Mouse (Mus musculus) erythroblast, embryonic 14.5 days (primary cell): ENCODE data around the gene Srsf3. TPM values are rescaled to one million over a fixed set of nuclear protein-coding genes. Genes with fewer than 3 reads are reported as not detected.

Experiments
- H3K27me3 ChIP-seq: 2 replicates; pipeline ENCODE4 v1.6.1; 2012; ENCODE audit warnings: inconsistent platforms; ENCODE audit not compliant: control insufficient read depth
- H3K36me3 ChIP-seq: 2 replicates; pipeline ENCODE4 v1.6.1; 2012; ENCODE audit warnings: mild to moderate bottlenecking, inconsistent platforms; ENCODE audit not compliant: control insufficient read depth
- H3K4me1 ChIP-seq: 2 replicates; pipeline ENCODE4 v1.6.1; 2012; ENCODE audit warnings: inconsistent platforms; ENCODE audit not compliant: control insufficient read depth
- H3K4me3 ChIP-seq: replicated peaks from 2 replicates; pipeline ENCODE3; 2012; ENCODE audit warnings: moderate library complexity, mild to moderate bottlenecking, inconsistent platforms
- H3K9me3 ChIP-seq: 2 replicates; pipeline ENCODE4 v1.6.1; 2012; ENCODE audit warnings: low read length, inconsistent platforms, mixed read lengths; ENCODE audit not compliant: control insufficient read depth
- GATA1 ChIP-seq: IDR thresholded peaks from 2 replicates; pipeline ENCODE4 v1.6.1; 2012; ENCODE audit warnings: low read length, inconsistent platforms, mixed read lengths
- TAL1 ChIP-seq: IDR thresholded peaks from 3 replicates; pipeline ENCODE4 v1.6.1; 2012; ENCODE audit warnings: low read length, inconsistent platforms, mixed read lengths
- polyA plus RNA-seq: library from polyadenylated mRNA; stranded (reverse); fragments of >175 nt; gene quantifications from 2 replicates; pipeline ENCODE4 v1.2.3, GENCODE M21; 2012

The Srsf3 gene
- polyA plus RNA-seq, 1 experiment: 3.2 TPM

DNA sequence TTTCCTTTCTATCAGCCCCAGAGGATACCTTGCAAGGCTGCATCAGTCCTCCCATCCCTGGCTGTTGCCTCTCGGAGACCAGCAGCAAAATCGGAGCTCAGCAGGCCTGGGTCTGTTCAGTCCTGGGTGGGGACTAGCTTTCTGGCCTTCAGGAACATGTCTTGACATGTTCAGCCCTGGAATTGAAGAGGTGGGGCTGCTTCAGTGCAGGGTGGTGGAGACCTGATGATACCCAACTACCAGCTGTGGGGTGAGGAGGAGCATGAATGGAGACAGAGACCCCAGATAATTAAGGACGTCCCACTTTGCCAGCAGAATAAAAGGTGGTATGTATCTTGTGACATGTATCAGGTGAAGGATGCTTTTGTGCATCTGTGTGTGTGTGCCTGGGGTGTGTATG is 58.3 kb downstream of the Srsf3 start, which contains the start of gene Cdkn1a:
Cdkn1a (plus strand) TSS at position 201 of the 400 bp plus-strand sequence.
- H3K9me3 ChIP-seq: no peaks in the 10 kb centered on the region; the same call in 1 of the 2 replicates
- no peak within 1 kb of the TSS for H3K4me3 ChIP-seq
- TF ChIP-seq GATA1: no peak
- TF ChIP-seq TAL1: no peak
- H3K36me3 ChIP-seq: no peaks in the 10 kb centered on the region
- peaks cover 29% of the 10 kb centered on the region for H3K4me1 ChIP-seq
- peaks cover 41% of the 10 kb centered on the region for H3K27me3 ChIP-seq

DNA sequence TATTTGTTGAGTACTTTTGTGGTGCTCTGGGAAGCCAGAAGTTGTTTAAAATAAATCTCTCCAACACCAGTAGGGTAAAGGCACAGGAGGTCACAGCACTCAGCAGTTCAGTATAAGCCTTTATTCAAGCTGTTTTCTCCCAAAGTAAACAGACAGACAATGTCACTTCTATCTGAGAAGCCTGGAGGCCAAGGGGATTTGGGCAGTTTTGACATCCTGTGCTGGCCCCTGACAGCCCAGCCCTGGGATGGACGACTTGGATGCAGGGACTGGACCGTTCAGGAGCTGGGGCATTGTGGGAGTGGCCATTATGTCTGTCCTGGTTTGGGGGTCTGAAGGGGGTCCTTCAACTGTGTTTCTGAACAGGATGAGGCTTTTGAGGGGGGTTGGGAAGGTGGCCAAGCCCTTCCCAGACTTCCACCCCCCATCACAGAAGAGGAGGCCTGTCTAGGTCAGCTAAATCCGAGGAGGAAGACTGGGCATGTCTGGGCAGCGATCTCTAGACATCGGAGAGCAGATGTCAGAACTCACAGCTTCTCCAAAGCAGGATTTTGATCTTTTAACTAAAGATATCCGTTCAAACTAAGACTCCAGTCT is 59.0 kb downstream of the Srsf3 start:
- TF ChIP-seq TAL1 (no peak), GATA1 (no peak)
- Histone ChIP-seq H3K4me3 (no peak overlapping the region), H3K9me3 (no peaks in the 10 kb centered on the region; the same call in 1 of the 2 replicates), H3K4me1 (peaks cover 35% of the 10 kb centered on the region), H3K27me3 (peaks cover 41% of the 10 kb centered on the region), H3K36me3 (peaks cover 3% of the 10 kb centered on the region)

DNA sequence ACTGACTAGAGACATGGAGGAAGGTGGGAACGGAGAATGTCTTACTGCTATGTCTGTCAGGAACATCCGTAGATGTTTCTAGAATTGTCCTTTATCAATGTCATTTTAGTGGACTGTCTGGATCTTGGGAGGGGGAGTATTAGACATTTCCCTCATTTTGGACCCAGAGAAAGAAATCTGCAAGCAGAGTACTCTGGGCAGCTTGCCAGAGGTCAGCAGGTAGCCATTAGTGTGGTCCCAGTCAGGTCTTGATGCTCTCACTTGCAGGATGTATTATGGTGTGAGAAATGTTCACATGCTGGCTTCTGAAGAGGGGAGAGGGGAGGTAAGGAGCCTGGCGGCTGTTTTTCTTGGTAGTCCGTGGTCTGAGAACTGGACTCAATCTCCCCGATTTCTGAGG is 60.1 kb downstream of the Srsf3 start:
- Histone ChIP-seq H3K4me3 (no peak overlapping the region), H3K36me3 (peaks cover 13% of the 10 kb centered on the region), H3K9me3 (no peaks in the 10 kb centered on the region; the same call in 1 of the 2 replicates), H3K27me3 (peaks cover 41% of the 10 kb centered on the region), H3K4me1 (peaks cover 42% of the 10 kb centered on the region)
- no peak for TF ChIP-seq GATA1
- TF ChIP-seq TAL1: no peak

Other genes starting within 250 kb of the Srsf3 start
- gene Brpf3, start 231.5 kb upstream of the Srsf3 start, polyA plus RNA-seq: 88.3 and 88.4 TPM in 2 replicates
- gene Pnpla1, start 174.2 kb upstream of the Srsf3 start, polyA plus RNA-seq: not detected in 2 replicates
- gene 4930539E08Rik, start 117.3 kb upstream of the Srsf3 start, polyA plus RNA-seq: not detected in 2 replicates
- 0.09 and 0.37 TPM in 2 replicates for gene Pxt1, start 88.8 kb upstream of the Srsf3 start, polyA plus RNA-seq
- gene Kctd20, start 80.7 kb upstream of the Srsf3 start, polyA plus RNA-seq: 11.3 and 19.7 TPM in 2 replicates
- 4.2 and 4.4 TPM in 2 replicates for gene Stk38, start 24.6 kb upstream of the Srsf3 start, polyA plus RNA-seq
- 5.0 and 6.4 TPM in 2 replicates for gene Cdkn1a, start 58.3 kb downstream of the Srsf3 start, polyA plus RNA-seq
- 0.16 and 0.38 TPM in 2 replicates for gene Rab44, start 81.5 kb downstream of the Srsf3 start, polyA plus RNA-seq
- 0.03 and 0.30 TPM in 2 replicates for gene Cpne5, start 205.5 kb downstream of the Srsf3 start, polyA plus RNA-seq
- gene Ppil1, start 231.6 kb downstream of the Srsf3 start, polyA plus RNA-seq: 5.0 and 5.3 TPM in 2 replicates
- 0.99 and 2.0 TPM in 2 replicates for gene BC004004, start 236.2 kb downstream of the Srsf3 start, polyA plus RNA-seq